Mouse (Mus musculus) kidney, embryonic 15.5 days (tissue): ENCODE measurements around the gene Gm2115. TPM values are rescaled to one million over a fixed set of nuclear protein-coding genes. Genes with fewer than 3 reads are reported as not detected.

Experiments used
- ATAC-seq: fragments of 200-750 bp; cut with Nextera tagmentation; replicated peaks from 2 replicates; pipeline ENCODE4 v1.8.0; 2017; ENCODE audit warnings: moderate TSS enrichment; ENCODE audit not compliant: low FRiP score
- H3K27ac ChIP-seq: fragments of 300-500 bp; sonication (generic); 2 replicates; pipeline ENCODE4 v1.5.1; 2015; ENCODE audit warnings: mild to moderate bottlenecking, inconsistent platforms
- H3K27me3 ChIP-seq: fragments of 300-500 bp; sonication (generic); 2 replicates; pipeline ENCODE4 v1.6.1; 2015; ENCODE audit warnings: inconsistent platforms
- H3K36me3 ChIP-seq: fragments of 300-500 bp; sonication (generic); 2 replicates; pipeline ENCODE4 v1.6.1; 2015; ENCODE audit warnings: inconsistent platforms
- H3K4me1 ChIP-seq: fragments of 300-500 bp; sonication (generic); 2 replicates; pipeline ENCODE4 v1.6.1; 2015; ENCODE audit warnings: inconsistent platforms
- H3K4me2 ChIP-seq: fragments of 300-500 bp; sonication (generic); 2 replicates; pipeline ENCODE4 v1.6.1; 2015; ENCODE audit warnings: moderate library complexity, mild to moderate bottlenecking, inconsistent platforms
- H3K4me3 ChIP-seq: fragments of 300-500 bp; sonication (generic); replicated peaks from 2 replicates; pipeline ENCODE4 v1.5.1; 2015; ENCODE audit warnings: mild to moderate bottlenecking, inconsistent platforms
- H3K9ac ChIP-seq: fragments of 300-500 bp; sonication (generic); 2 replicates; pipeline ENCODE4 v1.6.1; 2015; ENCODE audit warnings: mild to moderate bottlenecking, inconsistent platforms
- H3K9me3 ChIP-seq: fragments of 300-500 bp; sonication (generic); replicated peaks from 2 replicates; pipeline ENCODE4 v1.6.1; 2016; ENCODE audit warnings: inconsistent platforms
- WGBS: fragments of 180-500 bp; shearing (Covaris S2); methylation state at CpG from one replicate; pipeline ENCODE4 v1.1.7; 2015; ENCODE audit warnings: mixed read lengths; 5-methylcytosine and 5-hydroxymethylcytosine counted together
- polyA plus RNA-seq: library from polyadenylated mRNA; unstranded; fragments of >200 nt; fragmentation: Nextera tagmentation; extraction: Ambion mirVana; gene quantifications from 2 replicates; pipeline ENCODE4 v1.2.1, GENCODE M21; 2015

The Gm2115 gene
- polyA plus RNA-seq, 1 experiment from 2014 or later, result 0.60 TPM

DNA sequence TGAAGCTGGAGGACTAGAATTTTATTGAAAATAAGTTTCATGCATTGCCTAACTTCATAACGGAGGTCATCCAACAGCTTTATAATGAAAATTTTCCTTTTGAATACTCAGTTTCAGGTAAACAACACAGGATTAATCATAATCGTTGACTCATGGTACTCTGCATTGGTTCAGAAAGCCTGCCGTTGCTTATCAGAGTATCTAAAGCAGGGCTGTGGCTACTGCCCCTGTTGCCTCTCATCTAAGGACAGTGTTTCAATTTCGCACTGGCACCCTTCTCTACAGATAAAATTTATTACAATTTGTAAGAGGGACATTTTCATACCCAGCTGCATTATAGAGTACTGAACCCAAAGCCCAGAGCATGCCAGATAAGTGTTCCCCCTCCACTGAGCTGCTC, 83.7 kb downstream of the Gm2115 start:
- H3K9me3 ChIP-seq, result no peaks in the 10 kb centered on the region
- peaks cover 21% of the 10 kb centered on the region for H3K36me3 ChIP-seq
- ATAC-seq, result no peak
- no peaks in the 10 kb centered on the region for H3K4me1 ChIP-seq
- H3K27ac ChIP-seq, result no peak overlapping the region
- 84% methylated on average over 4 of the region's 4 CpGs for WGBS
- H3K4me2 ChIP-seq, result no peak overlapping the region
- no peak overlapping the region for H3K9ac ChIP-seq
- no peaks in the 10 kb centered on the region for H3K27me3 ChIP-seq
- no peak overlapping the region for H3K4me3 ChIP-seq

DNA sequence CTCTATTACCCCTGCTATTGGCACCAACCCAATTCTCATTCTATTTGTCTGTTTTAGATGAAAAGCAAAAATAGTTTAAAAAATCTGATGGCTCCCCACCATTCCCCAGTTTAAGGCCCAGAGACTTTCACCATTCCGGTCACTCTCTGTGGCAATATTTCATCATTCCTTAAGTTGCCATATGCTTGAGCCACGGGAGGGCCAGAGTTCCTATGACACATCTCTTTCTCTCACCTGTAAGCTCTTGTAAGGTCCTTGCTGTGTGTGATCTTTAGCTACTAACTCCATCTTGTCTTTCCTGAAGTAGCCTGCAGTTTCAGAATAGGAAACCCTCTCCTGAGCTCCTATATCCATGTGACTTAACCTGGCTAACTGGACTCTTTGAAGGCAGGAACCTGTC, 90.2 kb downstream of the Gm2115 start:
- 94% methylated on average over 2 of the region's 2 CpGs for WGBS
- H3K27me3 ChIP-seq, result no peaks in the 10 kb centered on the region
- no peak overlapping the region for H3K9ac ChIP-seq
- H3K9me3 ChIP-seq, result no peaks in the 10 kb centered on the region
- no peak overlapping the region for H3K4me2 ChIP-seq
- H3K36me3 ChIP-seq, result peaks cover 49% of the 10 kb centered on the region
- no peaks in the 10 kb centered on the region for H3K4me1 ChIP-seq
- H3K27ac ChIP-seq, result no peak overlapping the region
- no peak overlapping the region for H3K4me3 ChIP-seq
- ATAC-seq, result no peak

- no peaks in the 10 kb centered on the region for H3K9me3 ChIP-seq
- WGBS, result 95% methylated on average over 3 of the region's 3 CpGs
- H3K4me3 ChIP-seq, result no peak overlapping the region
- H3K4me2 ChIP-seq, result no peak overlapping the region
- no peak overlapping the region for H3K27ac ChIP-seq
- peaks cover 57% of the 10 kb centered on the region for H3K36me3 ChIP-seq
- H3K27me3 ChIP-seq, result no peaks in the 10 kb centered on the region
- no peak for ATAC-seq
- no peak overlapping the region for H3K9ac ChIP-seq
- H3K4me1 ChIP-seq, result no peaks in the 10 kb centered on the region
Observed at GRCm38 (mm10) chr7:84620956-84621355, 92.2 kb downstream of the Gm2115 start.

- Histone ChIP-seq H3K36me3 (peaks cover 38% of the 10 kb centered on the region), H3K27me3 (no peaks in the 10 kb centered on the region), H3K9ac (no peak overlapping the region), H3K4me2 (no peak overlapping the region), H3K9me3 (no peaks in the 10 kb centered on the region), H3K4me1 (no peaks in the 10 kb centered on the region), H3K27ac (no peak overlapping the region), H3K4me3 (no peak overlapping the region)
- ATAC-seq, result no peak
- WGBS, result 96% methylated on average over 4 of the region's 4 CpGs
Observed at GRCm38 (mm10) chr7:84623718-84624117, 95.0 kb downstream of the Gm2115 start.

DNA sequence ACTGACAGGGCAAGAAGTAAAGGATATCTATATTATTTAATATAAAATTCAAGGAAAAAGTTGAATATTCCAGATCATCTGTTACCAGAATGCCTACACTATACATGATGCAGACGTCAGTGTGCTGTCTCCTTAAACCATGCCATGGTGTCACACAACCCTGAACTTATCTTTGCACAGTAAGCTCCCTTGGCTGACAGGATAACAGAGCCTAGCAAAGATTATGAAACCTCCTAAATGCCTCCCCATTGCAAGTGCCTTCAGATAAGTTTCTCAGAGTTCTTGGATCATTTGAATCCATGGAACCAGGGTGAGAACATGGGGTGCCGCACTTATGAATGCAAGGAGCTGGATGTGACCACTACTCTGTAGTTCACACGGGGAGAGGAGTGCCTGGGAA, 103.1 kb downstream of the Gm2115 start:
- no peak overlapping the region for H3K27ac ChIP-seq
- H3K9ac ChIP-seq, result no peak overlapping the region
- H3K9me3 ChIP-seq, result no peaks in the 10 kb centered on the region
- H3K4me2 ChIP-seq, result no peak overlapping the region
- peaks cover 44% of the 10 kb centered on the region for H3K36me3 ChIP-seq
- H3K4me1 ChIP-seq, result no peaks in the 10 kb centered on the region
- no peak overlapping the region for H3K4me3 ChIP-seq
- H3K27me3 ChIP-seq, result no peaks in the 10 kb centered on the region
- WGBS, result 95% methylated on average over 3 of the region's 3 CpGs
- ATAC-seq, result no peak; the same call in 1 of the 2 replicates

Other genes with a start within 250 kb of the Gm2115 start
- 10.5 and 12.2 TPM in 2 replicates for gene Arnt2, start 118.8 kb upstream of the Gm2115 start, polyA plus RNA-seq
- 8.9 and 11.3 TPM in 2 replicates for gene Fah, start 77.8 kb downstream of the Gm2115 start, polyA plus RNA-seq
- 169 and 181 TPM in 2 replicates for gene Zfand6, start 161.0 kb downstream of the Gm2115 start, polyA plus RNA-seq